Mouse (Mus musculus) MEL (cell line): Measurements from ENCODE around the gene Minos1.

Experiments
- CTCF ChIP-seq, 3 experiments: IDR thresholded peaks in 2 of 3; conservative IDR thresholded peaks in 1 of 3; 2 replicates each; pipeline ENCODE4 v1.5.1; 2011 to 2012; ENCODE audit warnings: low read length in 3 of 3, low read depth in 2 of 3, mild to moderate bottlenecking in 2 of 3, improper control_type of control experiment in 1 of 3, inconsistent platforms in 1 of 3, mixed read lengths in 1 of 3, moderate library complexity in 1 of 3; ENCODE audit not compliant: control insufficient read depth in 1 of 3, insufficient read depth in 1 of 3, poor library complexity in 1 of 3, severe bottlenecking in 1 of 3
- ELF1 ChIP-seq: IDR thresholded peaks from 2 replicates; pipeline ENCODE4 v1.6.1; 2014; ENCODE audit warnings: low read depth, mild to moderate bottlenecking, inconsistent platforms, low read length, improper control_type of control experiment, moderate library complexity
- GABPA ChIP-seq: IDR thresholded peaks from 2 replicates; pipeline ENCODE4 v1.6.1; 2012; ENCODE audit warnings: low read depth, mild to moderate bottlenecking, inconsistent platforms, low read length, improper control_type of control experiment, moderate library complexity
- GATA1 ChIP-seq: IDR thresholded peaks from 2 replicates; pipeline ENCODE4 v1.6.1; 2011; ENCODE audit warnings: low read depth, low read length, improper control_type of control experiment
- MAX ChIP-seq: IDR thresholded peaks from 2 replicates; pipeline ENCODE4 v1.6.1; 2011; ENCODE audit warnings: low read length, improper control_type of control experiment
- NELFE ChIP-seq: IDR thresholded peaks from 2 replicates; pipeline ENCODE4 v1.6.1; 2011; ENCODE audit warnings: low read depth, low read length, improper control_type of control experiment
- POLR2A ChIP-seq, 2 experiments: IDR thresholded peaks; 2 replicates each; pipeline ENCODE4 v1.6.1; 2011 to 2012; ENCODE audit warnings: low read length in 2 of 2, mild to moderate bottlenecking in 2 of 2, control low read depth in 1 of 2, improper control_type of control experiment in 1 of 2, low read depth in 1 of 2, moderate library complexity in 1 of 2; ENCODE audit not compliant: control insufficient read depth in 1 of 2, insufficient read depth in 1 of 2, poor library complexity in 1 of 2
- POLR2AphosphoS5 ChIP-seq: IDR thresholded peaks from 2 replicates; pipeline ENCODE4 v1.6.1; 2012; ENCODE audit warnings: low read depth, borderline replicate concordance, mild to moderate bottlenecking, inconsistent platforms, low read length, moderate library complexity, mixed read lengths
- RAD21 ChIP-seq: IDR thresholded peaks from 2 replicates; pipeline ENCODE4 v1.6.1; 2011; ENCODE audit warnings: mild to moderate bottlenecking, low read depth, low read length, improper control_type of control experiment
- TBP ChIP-seq: IDR thresholded peaks from 2 replicates; pipeline ENCODE4 v1.8.0; 2011; ENCODE audit warnings: low read depth, low read length, improper control_type of control experiment

- no peak for TF ChIP-seq POLR2A (IDR thresholded peaks at IDR 0.05; ENCODE audit: control insufficient read depth in 1 of 2, insufficient read depth in 1 of 2, low read depth in 1 of 2, low read length in 2 of 2, poor library complexity in 1 of 2)
- no peak for TF ChIP-seq CTCF (IDR thresholded peaks at IDR 0.05 in 2 of 3, conservative IDR thresholded peaks at IDR 0.05 in 1 of 3; ENCODE audit: control insufficient read depth in 1 of 3, insufficient read depth in 1 of 3, low read depth in 2 of 3, low read length in 3 of 3, poor library complexity in 1 of 3, severe bottlenecking in 1 of 3)
- TF ChIP-seq RAD21 = no peak
- TF ChIP-seq POLR2AphosphoS5 = no peak
- no peak for TF ChIP-seq TBP
- no peak for TF ChIP-seq MAX
- TF ChIP-seq ELF1 = no peak
- TF ChIP-seq GATA1 = no peak
- no peak for TF ChIP-seq NELFE
- TF ChIP-seq GABPA = no peak
Observed at GRCm38 (mm10) chr4:139136011-139136410, 5.1 kb upstream of the Minos1 start.
